Mouse (Mus musculus) retina, embryonic 14.5 days (tissue): ENCODE measurements at regions not wholly inside any gene's neighbourhood (a gene's known extent, or its start where the extent isn't known, plus 50 kb on each side); places are given as distances from the start of the nearest gene placed in this dataset.
"Not testable (repeated sequence)": the region's sequence is repeated elsewhere in the genome, so short reads cannot be mapped to it uniquely, and the experiment has no call there.

ENCODE experiments used
- DNase-seq: peaks from one replicate; pipeline ENCODE4 v3.0.0-alpha.2; 2015; ENCODE audit warnings: low spot score

GRCm38 (mm10) chr5:22670296-22670695 lies 75.6 kb upstream of the Lhfpl3 start:
- no peak for DNase-seq

- peak; percentile 59 for DNase-seq
Observed at GRCm38 (mm10) chr5:22641233-22641632, 91.0 kb upstream of the Orc5 start.

GRCm38 (mm10) chr5:22616989-22617388 lies 66.8 kb upstream of the Orc5 start:
- DNase-seq = not testable (repeated sequence)
